Mouse (Mus musculus) kidney, adult 2 months (tissue): ENCODE measurements around the gene Gm4070.
"Not testable (repeated sequence)": the region's sequence is repeated elsewhere in the genome, so short reads cannot be mapped to it uniquely, and the experiment has no call there.

Experiments
- CTCF ChIP-seq: fragments of 200-500 bp; conservative IDR thresholded peaks from 2 replicates; pipeline ENCODE4 v1.5.1; 2011; ENCODE audit warnings: low read depth, mild to moderate bottlenecking, control low read depth, low read length, moderate library complexity, mixed read lengths; ENCODE audit not compliant: insufficient read depth, insufficient read length
- POLR2A ChIP-seq: fragments of 200-500 bp; IDR thresholded peaks from one replicate; pipeline ENCODE4 v1.6.1; 2011; ENCODE audit warnings: low read depth, low read length, control low read depth

DNA sequence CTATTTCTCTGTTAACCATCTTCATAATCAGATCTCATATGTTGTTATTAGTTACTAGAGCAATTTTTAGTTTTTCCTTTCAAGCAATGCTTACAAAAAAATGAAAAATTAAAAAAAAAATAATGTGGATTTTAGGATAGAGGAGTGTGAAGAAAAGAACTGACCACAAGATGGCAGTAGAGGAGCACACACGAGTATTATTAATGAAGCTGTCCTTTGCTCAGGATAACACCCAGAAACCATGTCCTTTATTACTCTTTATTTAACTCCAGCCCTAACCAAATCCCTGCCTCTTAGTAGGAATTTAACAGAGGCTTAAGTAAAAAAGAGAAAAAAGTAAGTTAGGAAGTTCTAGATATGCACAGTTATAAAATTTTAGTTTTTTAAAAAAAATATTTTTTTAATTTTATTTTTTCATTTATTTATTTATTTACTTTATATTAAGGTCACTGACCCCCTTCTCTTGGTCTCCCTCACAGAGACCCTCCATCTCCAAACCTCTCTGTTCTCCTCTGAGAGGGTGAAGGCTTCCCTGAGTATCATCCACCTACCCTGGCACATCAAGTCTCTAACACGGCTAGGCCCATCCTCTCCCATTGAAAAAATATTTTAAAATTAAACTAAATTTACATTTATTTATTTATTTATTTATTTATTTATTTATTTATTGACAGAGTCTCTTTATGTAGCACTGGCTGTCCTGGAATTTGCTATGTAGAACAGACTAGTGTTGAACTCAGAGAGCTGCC, 70.0 kb downstream of the Gm4070 start:
- not testable (repeated sequence) for TF ChIP-seq CTCF, POLR2A
